Mouse (Mus musculus) liver, embryonic 13.5 days (tissue): Measurements from ENCODE around the gene Cdkl2. TPM values are rescaled to one million over a fixed set of nuclear protein-coding genes. Genes with fewer than 3 reads are reported as not detected.

Source experiments
- ATAC-seq: fragments of 200-750 bp; cut with Nextera tagmentation; 2 replicates; pipeline ENCODE4 v1.8.0; 2017; ENCODE audit warnings: low read depth, mild to moderate bottlenecking, moderate number of reproducible peaks, moderate library complexity
- DNase-seq: peaks from one replicate; pipeline ENCODE4 v3.0.0; 2022
- H3K27ac ChIP-seq: fragments of 300-500 bp; sonication (generic); 2 replicates; pipeline ENCODE4 v1.5.1; 2015; ENCODE audit warnings: moderate library complexity, mild to moderate bottlenecking, inconsistent platforms
- H3K27me3 ChIP-seq: fragments of 300-500 bp; sonication (generic); 2 replicates; pipeline ENCODE4 v1.6.1; 2015; ENCODE audit warnings: mild to moderate bottlenecking, inconsistent platforms
- H3K36me3 ChIP-seq: fragments of 300-500 bp; sonication (generic); 2 replicates; pipeline ENCODE4 v1.6.1; 2015; ENCODE audit warnings: mild to moderate bottlenecking, inconsistent platforms
- H3K4me1 ChIP-seq: fragments of 300-500 bp; sonication (generic); replicated peaks from 2 replicates; pipeline ENCODE4 v1.6.1; 2015; ENCODE audit warnings: inconsistent platforms
- H3K4me2 ChIP-seq: fragments of 300-500 bp; sonication (generic); 2 replicates; pipeline ENCODE4 v1.6.1; 2015; ENCODE audit warnings: inconsistent platforms, mild to moderate bottlenecking, moderate library complexity
- H3K4me3 ChIP-seq: fragments of 300-500 bp; sonication (generic); replicated peaks from 2 replicates; pipeline ENCODE4 v1.5.1; 2015; ENCODE audit warnings: mild to moderate bottlenecking, inconsistent platforms
- H3K9ac ChIP-seq: fragments of 300-500 bp; sonication (generic); 2 replicates; pipeline ENCODE4 v1.6.1; 2015; ENCODE audit warnings: mild to moderate bottlenecking, inconsistent platforms
- H3K9me3 ChIP-seq: fragments of 300-500 bp; sonication (generic); replicated peaks from 2 replicates; pipeline ENCODE4 v1.6.1; 2016; ENCODE audit warnings: inconsistent platforms
- WGBS: fragments of 180-500 bp; shearing (Covaris S2); methylation state at CpG from one replicate; pipeline ENCODE4 v1.1.7; 2015; ENCODE audit not compliant: insufficient replicate concordance; 5-methylcytosine and 5-hydroxymethylcytosine counted together
- polyA plus RNA-seq: library from polyadenylated mRNA; unstranded; fragments of >200 nt; fragmentation: Nextera tagmentation; extraction: Ambion mirVana; gene quantifications from 2 replicates; pipeline ENCODE4 v1.2.1, GENCODE M21; 2015

Gene Cdkl2
- polyA plus RNA-seq, 1 experiment from 2014 or later = 0.21 TPM

DNA sequence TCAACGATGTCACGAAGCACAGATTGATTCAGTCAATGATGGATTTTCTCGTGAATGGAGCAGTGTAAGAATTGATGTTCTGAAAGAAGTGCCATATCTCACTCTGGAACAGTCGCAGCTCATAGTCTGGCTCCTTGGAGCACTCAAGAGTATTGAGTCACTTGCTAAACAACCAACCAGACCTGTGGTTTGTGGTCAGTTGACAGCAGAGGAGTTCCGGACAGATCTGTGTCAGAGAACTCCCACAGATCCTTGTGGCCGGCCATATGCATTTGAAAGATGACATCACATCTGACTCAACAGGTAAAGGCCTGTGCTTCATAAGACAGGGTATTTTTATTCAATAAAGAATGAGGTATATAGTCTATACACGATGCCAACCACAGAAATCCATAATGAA lies 69.7 kb downstream of the Cdkl2 start:
- Histone ChIP-seq H3K27me3 (no peaks in the 10 kb centered on the region), H3K27ac (no peak overlapping the region), H3K9me3 (no peaks in the 10 kb centered on the region), H3K4me3 (no peak overlapping the region), H3K4me1 (no peaks in the 10 kb centered on the region), H3K4me2 (no peak overlapping the region), H3K9ac (no peak overlapping the region), H3K36me3 (0 out of 2 replicates have a peak, but pooled peaks cover 4% of the 10 kb centered on the region)
- no peak for DNase-seq
- WGBS = 48% methylated on average over 7 of the region's 7 CpGs
- ATAC-seq = no peak

DNA sequence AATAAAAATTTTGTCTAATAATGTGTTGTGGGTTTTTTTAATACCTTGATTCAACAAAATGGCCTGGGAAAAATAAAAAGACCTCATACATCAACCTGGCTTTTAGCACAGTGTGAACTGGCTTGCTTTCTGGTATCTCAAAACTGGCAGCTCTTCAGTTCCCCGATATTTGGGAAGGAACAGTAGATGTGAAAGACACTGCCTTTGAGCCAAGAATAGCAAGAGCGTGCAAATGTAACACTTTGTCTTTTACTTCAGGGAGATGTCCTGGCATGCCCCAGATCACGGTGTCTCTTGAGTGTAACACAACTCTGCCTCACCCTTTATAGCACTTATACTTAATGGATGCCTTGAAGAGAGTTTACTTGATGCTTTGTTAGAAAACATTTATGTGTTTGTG lies 71.6 kb downstream of the Cdkl2 start:
- no peak for ATAC-seq
- Histone ChIP-seq H3K9ac (no peak overlapping the region), H3K9me3 (no peaks in the 10 kb centered on the region), H3K36me3 (0 out of 2 replicates have a peak, but pooled peaks cover 4% of the 10 kb centered on the region), H3K4me2 (no peak overlapping the region), H3K4me3 (no peak overlapping the region), H3K27me3 (no peaks in the 10 kb centered on the region), H3K4me1 (no peaks in the 10 kb centered on the region), H3K27ac (no peak overlapping the region)
- DNase-seq = no peak
- 72% methylated on average over 3 of the region's 3 CpGs for WGBS

DNA sequence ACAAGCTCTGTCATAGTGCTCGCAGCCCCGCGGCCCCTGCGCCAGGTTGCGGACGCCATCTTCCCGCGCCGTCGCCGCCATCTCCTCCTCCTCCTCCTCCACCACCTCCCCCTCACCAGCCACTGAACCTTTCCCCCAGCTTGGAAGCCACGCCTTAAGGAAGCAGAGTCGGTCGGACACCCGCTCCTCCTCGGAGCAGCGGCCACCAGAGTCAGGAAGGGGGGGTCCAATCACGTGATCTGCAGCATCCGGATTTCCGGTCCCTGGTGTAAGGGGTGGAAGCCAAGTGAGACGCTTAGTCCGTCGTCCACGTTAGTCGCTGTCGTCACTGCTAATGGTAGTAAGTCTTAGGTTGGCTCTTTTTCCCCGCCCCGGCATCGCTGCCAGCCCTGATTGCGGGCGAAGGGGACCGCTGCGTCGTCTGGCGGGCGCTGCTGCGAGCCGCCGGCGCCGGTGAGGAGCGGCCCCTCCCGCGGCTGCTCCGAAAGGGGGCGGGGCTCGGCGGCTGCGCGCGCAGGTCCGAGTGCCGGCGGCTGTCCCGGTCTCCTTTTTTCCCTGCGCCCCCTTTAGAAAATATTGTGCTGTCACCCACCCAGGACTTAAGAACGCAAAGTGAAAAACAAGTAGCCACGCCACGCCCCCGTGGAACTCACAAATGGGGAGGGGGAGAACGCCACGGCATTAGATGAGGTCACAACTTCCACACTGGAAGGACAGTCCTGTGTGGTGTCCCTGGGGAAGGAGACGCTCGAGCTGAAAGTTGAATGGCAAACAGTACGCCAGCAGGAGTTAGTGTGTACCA lies 80.8 kb downstream of the Cdkl2 start, which contains the start of gene Rchy1:
Gene Rchy1, minus strand, starts transcription at position 430 of the 802 bp plus-strand sequence.
- H3K9me3 ChIP-seq = no peaks in the 10 kb centered on the region

DNA sequence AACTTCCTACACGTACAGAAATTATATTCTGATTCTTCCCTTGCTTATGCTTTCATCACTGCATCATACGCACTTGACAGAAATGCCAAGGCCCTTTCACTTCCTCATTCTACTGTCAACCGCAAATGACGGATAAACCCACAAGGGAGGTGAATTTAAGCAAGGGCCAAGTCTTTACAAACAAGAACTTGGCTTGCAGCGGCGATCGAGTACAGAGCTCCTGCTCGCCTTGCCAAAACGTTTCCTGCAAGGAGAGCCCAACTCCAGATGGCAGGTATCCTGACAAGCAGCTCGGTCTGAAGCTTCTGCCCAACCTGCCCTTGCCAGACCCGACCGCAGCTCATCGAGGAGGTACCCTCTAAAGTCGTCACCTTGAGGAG lies 81.4 kb downstream of the Cdkl2 start:
- peak overlapping the region; percentile 90 for H3K9ac ChIP-seq
- peak overlapping the region; percentile 81 for H3K4me2 ChIP-seq
- no peaks in the 10 kb centered on the region for H3K27me3 ChIP-seq
- peak overlapping the region; percentile 83 for H3K4me3 ChIP-seq
- WGBS = under 1% methylated on average over 14 of the region's 14 CpGs
- peaks cover 15% of the 10 kb centered on the region for H3K36me3 ChIP-seq
- peaks cover 48% of the 10 kb centered on the region for H3K4me1 ChIP-seq
- no peak for ATAC-seq
- H3K9me3 ChIP-seq = no peaks in the 10 kb centered on the region
- H3K27ac ChIP-seq = peak overlapping the region; percentile 96
- DNase-seq = no peak

More for the DNA sequence above, 80.8 kb downstream of the Cdkl2 start, which contains the start of gene Rchy1:
- H3K4me3 ChIP-seq = peak within 1 kb of the TSS; percentile 83
- H3K27me3 ChIP-seq = no peaks in the 10 kb centered on the region
- under 1% methylated on average over 65 of the region's 65 CpGs for WGBS
- H3K27ac ChIP-seq = peak within 1 kb of the TSS; percentile 96
- peaks cover 42% of the 10 kb centered on the region for H3K4me1 ChIP-seq
- ATAC-seq = peak; percentile 90
- H3K36me3 ChIP-seq = peaks cover 11% of the 10 kb centered on the region
- peak; percentile 92 for DNase-seq
- H3K9ac ChIP-seq = peak within 1 kb of the TSS; percentile 90
- H3K4me2 ChIP-seq = peak within 1 kb of the TSS; percentile 81

DNA sequence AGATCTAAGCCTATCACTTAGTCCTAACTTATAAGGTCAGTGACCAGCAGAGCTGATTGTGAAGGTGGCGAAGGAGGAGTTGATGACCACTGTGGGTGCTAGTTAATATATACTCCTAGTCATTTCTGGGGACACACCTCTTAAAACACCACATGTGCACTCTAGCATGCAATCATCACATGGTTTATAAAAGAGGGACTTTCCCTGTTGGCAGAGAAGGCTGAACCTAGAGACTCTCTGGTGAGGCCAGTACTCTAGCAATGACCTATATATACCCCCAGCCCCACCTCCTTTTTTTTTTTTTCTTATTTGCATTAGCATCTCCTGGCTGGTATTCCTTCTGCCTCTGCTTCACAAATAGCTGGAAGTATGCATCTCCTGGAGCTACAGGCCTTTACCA lies 82.3 kb downstream of the Cdkl2 start:
- Histone ChIP-seq H3K9ac (peak overlapping the region; percentile 90), H3K9me3 (no peaks in the 10 kb centered on the region), H3K4me1 (peaks cover 52% of the 10 kb centered on the region), H3K27me3 (no peaks in the 10 kb centered on the region), H3K4me3 (peak overlapping the region; percentile 83), H3K27ac (peak overlapping the region; percentile 96), H3K4me2 (peak overlapping the region; percentile 81), H3K36me3 (peaks cover 23% of the 10 kb centered on the region)
- ATAC-seq = no peak
- 72% methylated on average over 1 of the region's 1 CpGs for WGBS
- DNase-seq = no peak

DNA sequence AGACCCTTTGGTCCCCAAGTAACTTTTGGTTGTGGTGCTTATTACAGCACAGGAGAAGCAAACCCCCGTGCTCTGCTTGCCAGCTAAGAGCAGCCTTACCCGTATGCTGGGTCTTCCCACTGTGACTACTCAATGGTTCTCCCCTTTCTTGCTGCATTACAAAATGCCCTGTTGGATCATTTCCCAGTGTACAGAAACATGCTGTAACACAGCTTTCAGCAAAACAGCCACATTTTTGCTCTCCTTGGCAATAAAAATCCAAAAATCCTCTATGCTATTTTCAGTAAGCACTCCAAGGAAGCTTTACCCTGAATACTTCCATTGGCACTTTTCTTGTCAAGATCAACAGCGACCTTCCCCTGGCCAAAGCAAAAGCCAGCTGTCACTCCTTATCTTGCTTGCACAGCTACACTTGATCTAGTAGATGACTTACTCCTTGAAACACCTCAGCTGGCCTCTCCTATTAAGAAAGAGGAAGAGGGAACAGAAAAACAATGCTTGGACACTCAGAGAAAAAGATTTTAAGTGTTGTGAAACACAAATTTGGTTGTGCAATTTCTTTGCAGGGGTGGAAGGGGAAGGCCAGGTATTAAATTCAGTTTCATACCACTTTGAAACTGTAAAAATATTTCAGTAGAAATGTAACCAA lies 83.0 kb downstream of the Cdkl2 start:
- Histone ChIP-seq H3K27me3 (no peaks in the 10 kb centered on the region), H3K36me3 (peaks cover 26% of the 10 kb centered on the region), H3K4me2 (peak overlapping the region; percentile 81), H3K4me3 (peak overlapping the region; percentile 83), H3K27ac (peak overlapping the region; percentile 96), H3K9me3 (no peaks in the 10 kb centered on the region), H3K9ac (peak overlapping the region; percentile 90), H3K4me1 (peaks cover 52% of the 10 kb centered on the region)
- ATAC-seq = peak; percentile 67
- WGBS = 30% methylated on average over 3 of the region's 3 CpGs
- DNase-seq = peak; percentile 60

DNA sequence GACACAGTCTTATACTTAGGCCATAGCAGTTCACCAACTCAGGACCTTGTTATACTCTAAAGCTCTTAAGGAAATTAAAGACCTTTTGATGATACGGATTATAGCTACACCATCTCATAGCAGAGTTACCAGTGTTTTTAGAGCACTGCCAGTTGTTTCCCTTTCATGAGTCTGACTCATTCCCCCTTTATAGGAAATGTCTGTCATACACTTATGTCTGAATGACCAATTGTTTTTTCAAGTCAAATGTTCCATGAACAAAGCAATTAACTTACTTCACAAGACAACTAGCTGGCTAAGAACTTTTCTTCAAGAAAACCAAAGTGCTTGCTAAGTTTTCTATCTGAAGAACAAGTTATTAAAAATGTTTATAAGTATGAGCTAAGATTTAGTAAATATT lies 83.7 kb downstream of the Cdkl2 start:
- WGBS = 94% methylated on average over 1 of the region's 1 CpGs
- Histone ChIP-seq H3K4me3 (peak overlapping the region; percentile 83), H3K27me3 (no peaks in the 10 kb centered on the region), H3K9me3 (no peaks in the 10 kb centered on the region), H3K9ac (peak overlapping the region; percentile 90), H3K36me3 (peaks cover 31% of the 10 kb centered on the region), H3K4me2 (peak overlapping the region; percentile 81), H3K4me1 (peaks cover 52% of the 10 kb centered on the region), H3K27ac (peak overlapping the region; percentile 30; the same call in 1 of the 2 replicates)
- no peak for ATAC-seq
- no peak for DNase-seq

DNA sequence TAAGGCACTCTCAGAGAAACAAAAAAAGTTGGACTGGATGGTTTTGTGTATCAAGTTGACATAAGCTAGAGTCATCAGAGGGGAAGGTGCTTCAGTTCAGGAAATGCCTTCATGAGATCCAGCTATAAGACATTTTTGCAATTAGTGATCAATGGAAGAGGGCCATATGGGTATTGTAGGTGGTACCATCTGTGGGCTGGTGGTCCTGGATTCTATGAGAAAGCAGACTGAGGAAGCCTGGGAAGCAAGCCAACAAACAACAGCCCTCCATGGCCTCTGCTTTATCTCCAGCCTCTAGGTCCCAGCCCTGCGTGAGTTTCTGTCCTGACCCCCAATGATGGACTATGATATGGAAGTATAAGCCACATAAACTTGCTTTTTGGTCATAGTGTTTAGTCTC lies 84.6 kb downstream of the Cdkl2 start:
- no peaks in the 10 kb centered on the region for H3K9me3 ChIP-seq
- peak overlapping the region; percentile 44 for H3K27ac ChIP-seq
- ATAC-seq (no peak), DNase-seq (no peak)
- no peaks in the 10 kb centered on the region for H3K27me3 ChIP-seq
- peaks cover 39% of the 10 kb centered on the region for H3K36me3 ChIP-seq
- 35% methylated on average over 1 of the region's 1 CpGs for WGBS
- H3K4me2 ChIP-seq = peak overlapping the region; percentile 37
- no peak overlapping the region for H3K4me3 ChIP-seq
- peaks cover 52% of the 10 kb centered on the region for H3K4me1 ChIP-seq
- H3K9ac ChIP-seq = peak overlapping the region; percentile 15; the same call in 1 of the 2 replicates

DNA sequence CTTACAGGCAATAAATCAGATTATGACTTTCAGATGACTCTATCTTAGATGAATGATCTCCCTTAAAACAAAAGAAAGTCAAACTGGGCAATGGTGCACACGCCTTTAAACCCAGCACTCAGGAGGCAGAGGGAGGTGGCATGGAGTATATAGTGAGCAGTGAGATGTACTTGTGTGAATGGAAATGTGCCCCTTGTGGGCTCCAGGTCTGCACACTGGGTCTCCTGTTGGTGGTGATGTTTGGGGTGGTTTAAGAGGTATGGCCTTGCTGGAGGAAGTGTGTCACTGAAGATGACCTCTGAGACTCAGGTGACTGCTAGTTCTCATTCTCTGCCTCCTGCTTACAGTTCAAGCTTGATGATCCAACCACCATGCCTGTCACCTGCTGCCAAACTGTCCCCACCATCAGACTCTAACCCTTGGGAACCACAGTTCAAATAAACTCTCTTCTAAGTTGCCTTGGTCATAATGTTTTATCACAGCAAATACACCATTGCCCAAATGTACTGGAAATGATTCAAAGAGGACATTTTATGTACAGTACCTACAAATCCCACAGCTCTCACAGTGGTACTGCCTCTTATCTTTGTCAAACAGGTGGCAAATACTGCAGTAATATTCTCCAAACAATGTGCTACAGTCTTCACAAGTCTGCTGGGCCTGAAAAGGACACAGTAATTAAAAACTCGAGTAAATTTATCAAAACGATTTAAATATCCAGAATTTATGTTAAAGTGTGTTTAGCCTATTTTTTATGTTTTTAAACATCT lies 86.5 kb downstream of the Cdkl2 start:
- WGBS = 58% methylated on average over 3 of the region's 3 CpGs
- Histone ChIP-seq H3K9ac (no peak overlapping the region), H3K9me3 (no peaks in the 10 kb centered on the region), H3K27ac (no peak overlapping the region; the same call in 1 of the 2 replicates), H3K4me1 (peaks cover 47% of the 10 kb centered on the region), H3K36me3 (peaks cover 55% of the 10 kb centered on the region), H3K4me2 (no peak overlapping the region), H3K27me3 (no peaks in the 10 kb centered on the region), H3K4me3 (no peak overlapping the region)
- no peak for DNase-seq
- ATAC-seq = no peak
